Mouse (Mus musculus) stomach, postnatal 0 days (tissue): ENCODE results near the gene Pitx1. TPM values are rescaled to one million over a fixed set of nuclear protein-coding genes. Genes with fewer than 3 reads are reported as not detected.

Source experiments
- ATAC-seq: fragments of 200-750 bp; cut with Nextera tagmentation; 2 replicates; pipeline ENCODE4 v1.8.0; 2017; ENCODE audit not compliant: low FRiP score, low TSS enrichment
- DNase-seq: peaks from one replicate; pipeline ENCODE4 v3.0.0-alpha.2; 2016; ENCODE audit warnings: low spot score
- H3K27ac ChIP-seq: fragments of 300-500 bp; sonication (generic); replicated peaks from 2 replicates; pipeline ENCODE4 v1.5.1; 2014; ENCODE audit warnings: mild to moderate bottlenecking, control low read depth
- H3K27me3 ChIP-seq: fragments of 300-500 bp; sonication (generic); 2 replicates; pipeline ENCODE4 v1.6.1; 2014; ENCODE audit warnings: low read length; ENCODE audit not compliant: control insufficient read depth, insufficient read depth
- H3K36me3 ChIP-seq: fragments of 300-500 bp; sonication (generic); 2 replicates; pipeline ENCODE4 v1.6.1; 2014; ENCODE audit warnings: low read length, mixed read lengths; ENCODE audit not compliant: control insufficient read depth, insufficient read depth
- H3K4me1 ChIP-seq: fragments of 300-500 bp; sonication (generic); replicated peaks from 2 replicates; pipeline ENCODE4 v1.6.1; 2014; ENCODE audit warnings: antibody characterized with exemption; ENCODE audit not compliant: control insufficient read depth, insufficient read depth
- H3K4me2 ChIP-seq: fragments of 300-500 bp; sonication (generic); replicated peaks from 2 replicates; pipeline ENCODE4 v1.6.1; 2014; ENCODE audit warnings: low read depth, mild to moderate bottlenecking, control low read depth, moderate library complexity
- H3K4me3 ChIP-seq: fragments of 300-500 bp; sonication (generic); 2 replicates; pipeline ENCODE4 v1.5.1; 2014; ENCODE audit warnings: low read depth, low read length, control low read depth
- H3K9ac ChIP-seq: fragments of 300-500 bp; sonication (generic); 2 replicates; pipeline ENCODE4 v1.6.1; 2014; ENCODE audit warnings: mild to moderate bottlenecking, low read length, control low read depth, mixed read lengths
- H3K9me3 ChIP-seq: fragments of 300-500 bp; sonication (generic); 2 replicates; pipeline ENCODE4 v1.6.1; 2016; ENCODE audit warnings: low read length; ENCODE audit not compliant: control insufficient read depth
- CTCF ChIP-seq: IDR thresholded peaks from 2 replicates; pipeline ENCODE4 v1.5.1; 2016; ENCODE audit warnings: antibody characterized with exemption, low read depth, mild to moderate bottlenecking, moderate library complexity
- EP300 ChIP-seq: optimal IDR thresholded peaks from 2 replicates; pipeline ENCODE3; 2016; ENCODE audit warnings: antibody characterized with exemption
- WGBS: fragments of 180-500 bp; shearing (Covaris S2); extraction: QIAGEN DNeasy Blood & Tissue Kit; methylation state at CpG from one replicate; pipeline ENCODE4 v1.1.7; 2014; 5-methylcytosine and 5-hydroxymethylcytosine counted together
- polyA plus RNA-seq: library from polyadenylated mRNA; unstranded; fragments of >200 nt; fragmentation: Nextera tagmentation; extraction: Ambion mirVana; gene quantifications from 2 replicates; pipeline ENCODE4 v1.2.1, GENCODE M21; 2015

Gene Pitx1
- polyA plus RNA-seq, 1 experiment from 2014 or later, result 193 TPM

- peak; percentile 58 for DNase-seq
- TF ChIP-seq EP300 (no peak), CTCF (0 out of 2 replicates have a peak, but pooled peaks have one; percentile 1)
- Histone ChIP-seq H3K9me3 (no peaks in the 10 kb centered on the region), H3K9ac (peak overlapping the region; percentile 98), H3K4me2 (peak overlapping the region; percentile 81), H3K4me1 (peaks cover 4% of the 10 kb centered on the region; the same call in 1 of the 2 replicates), H3K27me3 (0 out of 2 replicates have a peak, but pooled peaks cover 3% of the 10 kb centered on the region), H3K36me3 (peaks cover 6% of the 10 kb centered on the region), H3K27ac (peak overlapping the region; percentile 98), H3K4me3 (peak overlapping the region; percentile 87)
- ATAC-seq, result no peak; the same call in 1 of the 2 replicates
- 1% methylated on average over 48 of the region's 48 CpGs for WGBS
Measured at GRCm38 (mm10) chr13:55830081-55830832, 5.7 kb downstream of the Pitx1 start.

DNA sequence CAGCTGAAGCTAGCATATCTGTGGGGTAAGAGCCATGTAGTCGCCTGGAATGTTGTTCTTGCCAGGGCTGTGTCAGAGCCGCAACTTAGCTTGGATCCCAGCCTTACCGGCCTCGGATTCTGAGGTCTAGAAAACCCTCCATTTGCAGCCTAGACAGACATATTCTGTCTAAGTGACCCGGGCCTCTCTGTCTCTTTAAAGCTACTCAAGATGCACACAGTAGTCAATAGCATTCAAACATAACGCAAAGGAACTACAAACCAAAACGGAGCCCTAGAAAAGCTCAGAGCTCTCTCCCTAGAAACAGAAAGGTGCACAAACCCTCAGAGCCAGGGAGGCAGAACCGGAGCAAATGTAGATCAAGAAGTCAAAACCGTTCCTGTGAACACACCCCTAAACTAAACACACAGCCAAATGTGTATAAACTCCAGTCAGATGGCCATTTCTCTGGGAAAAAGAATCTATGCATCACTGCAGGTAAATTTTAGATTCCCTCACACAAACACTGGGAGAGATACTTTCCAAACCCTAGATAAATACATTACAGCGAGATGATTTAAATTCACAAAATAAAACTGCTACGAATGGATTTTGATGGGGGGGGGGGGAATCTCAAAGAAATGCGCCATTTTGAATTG, 6.9 kb downstream of the Pitx1 start:
- Histone ChIP-seq H3K9ac (peak overlapping the region; percentile 98), H3K27ac (peak overlapping the region; percentile 89), H3K4me2 (peak overlapping the region; percentile 81), H3K4me1 (peaks cover 9% of the 10 kb centered on the region; the same call in 1 of the 2 replicates), H3K36me3 (peaks cover 6% of the 10 kb centered on the region), H3K9me3 (no peaks in the 10 kb centered on the region), H3K4me3 (peak overlapping the region; percentile 87), H3K27me3 (0 out of 2 replicates have a peak, but pooled peaks cover 3% of the 10 kb centered on the region)
- WGBS, result 6% methylated on average over 12 of the region's 12 CpGs
- ATAC-seq, result no peak
- no peak for DNase-seq
- TF ChIP-seq EP300 (no peak), CTCF (no peak)

DNA sequence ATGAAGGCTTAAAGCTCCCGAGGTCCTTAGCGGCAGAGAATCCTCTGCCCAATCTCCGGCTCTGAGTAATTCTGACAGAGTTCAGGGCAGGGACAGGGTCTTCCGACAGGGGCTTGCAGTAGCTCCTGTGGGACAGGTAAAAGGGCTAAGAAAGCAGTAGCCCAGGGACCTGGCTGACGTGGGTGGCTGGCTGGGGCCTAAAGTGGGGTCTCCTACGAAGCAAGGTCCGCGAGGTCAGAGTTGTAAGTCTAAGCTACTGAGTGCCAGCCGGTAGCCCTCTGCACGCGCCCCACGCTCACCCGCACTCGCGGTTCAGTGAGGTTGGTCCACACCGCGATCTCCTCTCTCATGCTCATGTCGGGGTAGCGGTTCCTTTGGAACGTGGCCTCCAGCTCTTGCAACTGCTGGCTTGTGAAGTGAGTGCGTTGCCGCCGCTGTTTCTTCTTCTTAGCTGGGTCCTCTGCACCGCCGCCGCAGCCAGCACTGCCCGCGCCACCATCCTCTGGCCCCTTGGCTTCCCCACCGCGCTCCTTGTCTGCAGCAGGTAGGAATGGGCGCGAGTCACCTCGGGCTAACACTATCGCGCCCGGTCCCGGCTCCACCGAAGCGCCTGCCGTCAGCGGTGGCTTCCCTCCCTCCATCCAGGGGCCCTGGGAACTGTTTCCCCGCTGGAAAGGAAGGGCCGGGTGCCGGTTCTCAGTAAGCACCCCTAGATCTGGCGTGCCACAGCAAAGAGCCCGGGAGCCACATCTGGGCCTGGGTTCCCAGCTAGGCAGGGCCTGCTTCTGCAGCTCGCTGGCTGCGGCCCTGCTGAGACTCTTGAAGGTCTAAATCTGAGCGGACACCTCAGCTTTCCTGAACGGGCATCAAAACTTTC, 7.6 kb downstream of the Pitx1 start:
- H3K27ac ChIP-seq, result peak overlapping the region; percentile 89
- no peaks in the 10 kb centered on the region for H3K9me3 ChIP-seq
- TF ChIP-seq EP300 (no peak), CTCF (no peak)
- peaks cover 9% of the 10 kb centered on the region; the same call in 1 of the 2 replicates for H3K4me1 ChIP-seq
- peaks cover 11% of the 10 kb centered on the region for H3K36me3 ChIP-seq
- DNase-seq, result no peak
- 0 out of 2 replicates have a peak, but pooled peaks cover 3% of the 10 kb centered on the region for H3K27me3 ChIP-seq
- ATAC-seq, result no peak
- WGBS, result 8% methylated on average over 50 of the region's 50 CpGs
- peak overlapping the region; percentile 87 for H3K4me3 ChIP-seq
- peak overlapping the region; percentile 81 for H3K4me2 ChIP-seq
- peak overlapping the region; percentile 98 for H3K9ac ChIP-seq

DNA sequence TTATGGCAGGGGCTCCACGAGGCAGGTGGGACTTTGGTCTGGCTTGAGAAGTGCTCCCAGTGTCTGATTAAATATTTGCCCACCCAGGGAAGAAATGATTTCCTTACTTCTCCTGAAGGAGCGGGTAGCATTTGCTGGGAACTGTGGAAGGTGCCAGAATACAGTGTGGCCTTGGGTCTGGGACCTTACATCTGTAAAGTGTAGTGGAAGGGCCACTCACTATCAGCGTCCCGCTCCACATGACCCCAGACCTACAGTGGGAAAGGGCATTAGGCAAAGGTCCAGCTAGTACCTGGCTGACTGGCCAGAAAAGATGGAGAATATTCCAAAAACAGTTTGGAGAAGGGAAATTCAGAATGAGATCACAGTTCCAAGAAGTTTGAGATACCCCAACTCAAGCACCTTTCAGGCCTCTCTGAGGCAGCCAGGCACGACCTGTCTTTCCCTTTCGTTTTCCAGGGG, 8.3 kb downstream of the Pitx1 start:
- Histone ChIP-seq H3K27me3 (no peaks in the 10 kb centered on the region), H3K9ac (peak overlapping the region; percentile 98), H3K36me3 (peaks cover 11% of the 10 kb centered on the region), H3K4me3 (peak overlapping the region; percentile 87), H3K4me1 (peaks cover 6% of the 10 kb centered on the region; the same call in 1 of the 2 replicates), H3K4me2 (peak overlapping the region; percentile 81), H3K27ac (peak overlapping the region; percentile 89), H3K9me3 (no peaks in the 10 kb centered on the region)
- no peak for TF ChIP-seq EP300
- DNase-seq (no peak), ATAC-seq (no peak)
- 12% methylated on average over 6 of the region's 6 CpGs for WGBS

DNA sequence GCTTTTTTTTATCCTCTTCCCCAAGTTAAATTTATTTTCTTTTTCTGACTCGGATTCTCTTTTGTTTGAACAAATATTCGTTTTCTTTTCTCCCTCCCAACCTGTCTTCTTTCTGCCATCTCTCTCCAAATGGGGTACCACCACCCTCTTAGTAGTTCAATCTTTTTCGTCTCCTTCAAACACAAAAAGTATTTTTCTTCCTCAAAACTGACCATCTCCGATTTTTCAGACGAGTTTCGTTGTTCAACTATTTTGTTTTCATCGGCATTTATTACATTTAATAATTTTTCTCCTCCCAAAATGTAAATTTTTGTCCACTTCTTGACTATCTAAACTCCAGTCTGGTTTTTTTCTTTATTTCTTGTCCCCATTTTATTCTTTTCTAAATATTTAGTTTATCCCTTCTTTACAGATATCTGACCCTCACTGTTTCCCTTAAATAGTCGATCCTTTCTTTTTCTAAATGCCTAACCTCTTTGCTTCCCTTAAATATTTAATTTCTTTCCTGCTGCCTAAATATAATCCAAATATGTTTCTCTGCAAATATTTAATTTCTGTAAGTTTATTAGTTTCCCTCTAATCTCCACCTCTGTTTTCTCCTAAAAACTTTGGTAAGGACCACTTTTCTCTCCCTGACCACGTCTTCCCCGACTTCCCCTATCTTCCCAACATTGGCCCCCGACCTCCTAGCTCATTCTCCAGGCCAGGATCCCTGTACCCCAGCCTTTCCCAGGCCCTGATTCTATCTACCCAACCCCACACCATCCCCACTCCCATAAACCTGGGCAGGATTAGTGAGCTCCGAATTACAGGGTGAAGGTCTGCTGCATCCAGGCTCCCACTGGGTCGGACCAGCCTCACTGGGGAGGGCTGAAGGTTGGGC, 9.0 kb downstream of the Pitx1 start:
- ATAC-seq, result no peak

More for the DNA sequence above, 9.0 kb downstream of the Pitx1 start:
- Histone ChIP-seq H3K4me3 (peak overlapping the region; percentile 87), H3K36me3 (peaks cover 11% of the 10 kb centered on the region), H3K4me2 (peak overlapping the region; percentile 81), H3K4me1 (peaks cover 6% of the 10 kb centered on the region; the same call in 1 of the 2 replicates), H3K9ac (peak overlapping the region; percentile 98), H3K27ac (peak overlapping the region; percentile 89), H3K9me3 (no peaks in the 10 kb centered on the region), H3K27me3 (no peaks in the 10 kb centered on the region)
- no peak for DNase-seq
- WGBS, result 16% methylated on average over 13 of the region's 13 CpGs
- TF ChIP-seq CTCF (no peak), EP300 (no peak)
